Mouse (Mus musculus): ENCODE results near the gene Gm19668. TPM values are rescaled to one million over a fixed set of nuclear protein-coding genes. Genes with fewer than 3 reads are reported as not detected.
"Not testable (repeated sequence)": the region's sequence is repeated elsewhere in the genome, so short reads cannot be mapped to it uniquely, and the experiment has no call there.

The Gm19668 gene
- total RNA-seq, 2 experiments from 2014 or later = not detected

DNA sequence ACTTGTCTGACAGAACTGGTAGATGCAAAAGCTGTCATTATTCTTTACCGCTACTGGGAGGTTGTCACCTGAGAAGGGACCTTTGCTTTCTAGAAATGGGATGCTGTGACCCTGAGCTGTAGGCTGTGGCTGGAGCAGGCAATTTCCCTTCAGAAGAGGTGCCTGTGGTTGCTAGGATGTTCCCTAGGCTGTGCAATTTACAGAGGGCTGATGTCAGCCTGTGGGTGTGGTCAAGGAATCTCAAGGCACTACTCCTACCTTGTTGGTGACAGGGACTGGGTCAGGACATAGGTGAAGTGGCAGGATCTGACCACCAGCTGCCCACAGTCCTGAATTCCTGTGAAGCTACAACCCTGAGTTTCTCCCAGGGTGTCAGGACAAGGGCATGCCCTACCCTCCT is 29.2 kb downstream of the Gm19668 start:
- DNase-seq = no peak

DNA sequence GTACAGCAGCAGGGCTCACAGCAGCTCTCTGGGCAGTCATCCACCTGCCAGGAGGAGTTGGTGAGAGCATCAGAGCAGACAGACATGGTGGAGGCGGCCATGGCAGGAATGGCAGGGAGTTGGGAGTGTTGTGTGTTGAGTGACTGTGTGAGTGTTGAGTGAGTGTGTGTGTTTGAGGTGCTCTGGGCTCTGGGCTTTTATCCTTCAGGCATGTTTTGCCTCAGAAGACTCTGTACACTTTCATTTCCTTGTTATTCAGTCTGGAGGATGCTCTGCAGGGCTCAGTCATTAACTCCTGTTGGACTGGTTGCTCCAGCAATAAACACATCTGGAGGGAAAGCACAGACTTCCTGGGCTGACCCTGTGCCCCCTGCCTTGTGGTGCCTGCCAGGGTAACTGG is 39.4 kb downstream of the Gm19668 start, which contains the start of gene Gm3233:
Gene Gm3233 (minus strand): TSS at position 101 of the 400 bp plus-strand sequence.
- not testable (repeated sequence) for DNase-seq

DNA sequence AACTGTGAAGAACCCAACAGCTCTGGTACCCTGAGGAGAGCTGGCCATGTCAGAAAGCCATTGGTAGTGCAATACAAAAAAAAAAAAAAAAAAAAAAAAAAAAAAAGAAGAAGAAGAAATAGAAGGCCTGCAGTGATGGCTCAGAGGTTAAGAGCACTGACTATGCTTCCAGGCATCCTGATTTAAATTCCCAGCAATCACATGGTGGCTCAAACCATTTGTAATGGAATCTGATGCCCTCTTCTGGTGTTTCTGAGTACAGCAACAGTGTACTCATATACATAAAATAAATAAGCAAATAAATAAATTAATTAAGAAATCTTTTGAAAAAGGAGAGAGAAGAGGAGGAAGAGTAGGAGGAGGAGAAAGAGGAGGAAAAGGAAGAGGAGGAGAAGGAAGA is 45.5 kb downstream of the Gm19668 start:
- no peak for DNase-seq

DNA sequence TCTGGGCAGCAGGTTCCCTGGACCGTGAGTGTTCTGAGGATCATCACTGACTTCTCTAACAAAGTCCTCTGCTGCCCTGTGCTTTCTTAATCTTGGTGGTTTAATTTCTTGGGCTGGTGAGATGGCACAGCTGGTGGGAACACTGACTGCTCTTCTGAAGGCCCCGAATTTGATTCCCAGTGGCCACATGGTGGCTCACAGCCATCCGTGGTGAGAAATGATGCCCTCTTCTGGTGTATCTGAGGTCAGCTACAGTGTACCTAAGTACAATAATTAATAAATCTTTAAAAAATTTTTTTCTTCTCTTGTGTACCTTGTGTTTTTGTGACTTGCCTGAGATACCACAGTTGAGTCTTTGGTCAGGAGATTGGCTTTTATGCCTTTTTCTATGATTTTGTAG is 46.6 kb downstream of the Gm19668 start:
- DNase-seq = not testable (repeated sequence)

DNA sequence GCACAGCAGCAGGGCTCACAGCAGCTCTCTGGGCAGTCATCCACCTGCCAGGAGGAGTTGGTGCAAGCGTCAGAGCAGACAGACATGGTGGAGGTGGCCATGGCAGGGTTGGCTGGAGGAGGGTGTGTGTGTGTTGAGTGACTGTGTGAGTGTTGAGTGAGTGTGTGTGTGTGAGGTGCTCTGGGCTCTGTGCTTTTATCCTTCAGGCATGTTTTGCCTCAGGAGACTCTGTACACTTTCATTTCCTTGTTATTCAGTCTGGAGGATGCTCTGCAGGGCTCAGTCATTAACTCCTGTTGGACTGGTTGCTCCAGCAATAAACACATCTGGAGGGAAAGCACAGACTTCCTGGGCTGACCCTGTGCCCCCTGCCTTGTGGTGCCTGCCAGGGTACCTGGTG is 47.7 kb downstream of the Gm19668 start, which contains the start of gene Gm9736:
Gene Gm9736 (minus strand): TSS at position 101 of the 400 bp plus-strand sequence.
- DNase-seq = not testable (repeated sequence)

DNA sequence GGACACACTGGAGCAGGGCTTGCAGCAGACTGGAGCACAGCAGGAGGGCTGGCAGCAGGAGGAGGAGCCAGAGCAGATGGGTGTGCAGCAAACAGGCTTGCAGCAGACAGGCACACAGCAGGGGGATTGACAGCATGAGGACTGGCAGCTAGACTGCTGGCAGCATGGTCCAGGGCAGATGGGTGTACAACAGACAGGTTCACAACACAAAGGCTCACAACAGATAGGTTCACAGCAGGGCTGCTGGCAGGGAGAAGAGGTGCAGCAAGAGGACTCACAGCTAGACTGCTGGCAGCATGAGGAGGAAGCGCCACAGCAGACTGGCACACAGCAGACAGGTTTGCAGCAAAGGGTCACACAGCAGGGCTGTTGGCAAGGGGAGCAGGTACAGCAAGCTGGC is 48.2 kb downstream of the Gm19668 start:
- not testable (repeated sequence) for DNase-seq

Other genes with a start within 250 kb of the Gm19668 start
- 10 to 100 TPM; 70.2 to 71.3 TPM for gene Pttg1ip, start 217.4 kb downstream of the Gm19668 start, total RNA-seq (2021)
- 10 to 100 TPM; 64.5 to 65.3 TPM for gene Sumo3, start 193.0 kb downstream of the Gm19668 start, total RNA-seq (2021)
- 10 to 100 TPM in 1 of 2 experiments, 1 to 10 TPM in 1; 10.0 to 11.4 TPM for gene Gm49325, start 192.9 kb downstream of the Gm19668 start, total RNA-seq (2021)
- 10 to 100 TPM; 81.3 to 85.4 TPM for gene Ube2g2, start 176.9 kb downstream of the Gm19668 start, total RNA-seq (2021)
- not detected for gene Tspear, start 112.6 kb downstream of the Gm19668 start, total RNA-seq (2021)
- not detected for gene Gm19402, start 108.4 kb downstream of the Gm19668 start, total RNA-seq (2021)
- gene Gm9508, start 101.9 kb downstream of the Gm19668 start, total RNA-seq (2021) = not detected
- gene Gm10272, start 92.5 kb downstream of the Gm19668 start, total RNA-seq (2021) = not detected
- not detected for gene Gm10024, start 87.7 kb downstream of the Gm19668 start, total RNA-seq (2021)
- gene Gm10142, start 83.3 kb downstream of the Gm19668 start, total RNA-seq (2021) = not detected
- gene Krtap12-1, start 78.5 kb downstream of the Gm19668 start, total RNA-seq (2021) = not detected
- gene Gm10100, start 72.6 kb downstream of the Gm19668 start, total RNA-seq (2021) = not detected
- not detected for gene Gm18596, start 56.5 kb downstream of the Gm19668 start, total RNA-seq (2021)
- not detected for gene Gm9736, start 47.8 kb downstream of the Gm19668 start, total RNA-seq (2021)
- gene Gm3233, start 39.5 kb downstream of the Gm19668 start, total RNA-seq (2021) = not detected
- gene Gm3238, start 27.8 kb downstream of the Gm19668 start, total RNA-seq (2021) = not detected
- gene Gm7138, start 22.2 kb downstream of the Gm19668 start, total RNA-seq (2021) = not detected
- not detected for gene Gm3250, start 16.6 kb downstream of the Gm19668 start, total RNA-seq (2021)
- not detected for gene Gm7137, start 10.9 kb downstream of the Gm19668 start, total RNA-seq (2021)
- not detected for gene Gm9639, start 4.1 kb downstream of the Gm19668 start, total RNA-seq (2021)
- gene Gm9507, start 12.7 kb upstream of the Gm19668 start, total RNA-seq (2021) = not detected
- not detected for gene Gm2696, start 15.5 kb upstream of the Gm19668 start, total RNA-seq (2021)
- not detected for gene Krtap10-4, start 28.0 kb upstream of the Gm19668 start, total RNA-seq (2021)
- gene Krtap10-10, start 36.8 kb upstream of the Gm19668 start, total RNA-seq (2021) = not detected
- not detected for gene Gm36176, start 47.7 kb upstream of the Gm19668 start, total RNA-seq (2021)
- not detected for gene Gm10318, start 53.7 kb upstream of the Gm19668 start, total RNA-seq (2021)
- gene Gm3285, start 62.8 kb upstream of the Gm19668 start, total RNA-seq (2021) = not detected
- gene Lrrc3, start 103.4 kb upstream of the Gm19668 start, total RNA-seq (2021) = under 1 TPM; 0.72 to 0.78 TPM
- gene Trpm2, start 171.4 kb upstream of the Gm19668 start, total RNA-seq (2021) = under 1 TPM; 0.26 to 0.75 TPM
- gene 1810043G02Rik, start 179.4 kb upstream of the Gm19668 start, total RNA-seq (2021) = 1 to 10 TPM; 5.1 to 6.3 TPM
- gene Pfkl, start 210.9 kb upstream of the Gm19668 start, total RNA-seq (2021) = 10 to 100 TPM in 1 of 2 experiments, 1 to 10 TPM in 1; 9.7 to 12.2 TPM
- not detected for gene Dnmt3l, start 242.8 kb upstream of the Gm19668 start, total RNA-seq (2021)
- not detected for gene Aire, start 244.5 kb upstream of the Gm19668 start, total RNA-seq (2021)

Data from gastrocnemius, postnatal 10 days (tissue).